Mouse (Mus musculus): ENCODE results near the gene Arpc5l.
A peak's percentile ranks its signal among the peaks of the same experiment; 100 is the strongest.
"Not testable (repeated sequence)": the region's sequence is repeated elsewhere in the genome, so short reads cannot be mapped to it uniquely, and the experiment has no call there.

Gene Arpc5l

DNA sequence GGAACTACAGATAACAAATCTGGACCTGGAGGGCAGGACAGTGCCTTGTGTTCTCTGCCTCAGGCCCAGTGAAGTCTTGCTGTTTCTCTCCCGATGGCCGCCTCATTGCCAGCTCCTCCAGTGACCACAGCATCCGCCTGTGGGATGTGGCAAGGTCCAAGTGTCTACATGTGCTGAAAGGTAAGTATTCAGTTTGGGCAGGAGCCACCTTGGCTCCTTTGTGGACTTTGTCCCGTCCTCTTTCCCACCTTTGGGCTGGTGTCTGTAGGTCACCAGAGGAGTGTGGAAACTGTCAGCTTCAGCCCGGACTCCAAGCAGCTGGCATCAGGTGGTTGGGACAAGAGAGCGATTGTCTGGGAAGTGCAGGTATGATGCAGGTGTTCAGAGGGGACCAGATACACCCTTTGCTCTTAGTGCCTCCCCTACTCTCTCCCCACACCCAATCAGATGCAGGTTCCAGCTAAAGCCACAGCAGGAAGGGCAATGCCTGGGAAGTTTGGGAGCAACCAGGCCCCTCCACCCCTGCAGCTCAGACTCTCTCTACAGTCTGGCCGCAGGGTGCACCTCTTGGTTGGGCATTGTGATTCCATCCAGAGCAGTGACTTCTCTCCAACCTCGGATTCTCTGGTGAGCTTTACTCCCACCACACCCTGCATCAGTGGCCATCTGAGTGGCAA lies 5.1 kb upstream of the Arpc5l start:
- DNase-seq (ENCODE audit: low spot score), result no peak

DNA sequence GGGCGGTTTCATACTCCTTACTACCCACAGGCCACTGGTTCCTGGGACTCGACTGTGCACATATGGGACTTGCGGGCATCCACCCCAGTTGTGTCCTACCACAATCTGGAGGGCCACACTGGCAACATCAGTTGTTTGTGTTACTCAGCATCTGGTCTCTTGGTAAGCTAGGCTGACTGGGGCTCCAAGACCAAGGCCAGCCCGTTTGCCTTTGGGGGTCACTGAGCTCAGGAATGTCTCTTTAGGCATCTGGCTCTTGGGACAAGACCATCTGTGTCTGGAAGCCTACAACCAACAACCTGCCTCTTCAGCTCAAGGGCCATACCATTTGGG lies 4.6 kb upstream of the Arpc5l start:
- DNase-seq (ENCODE audit: low spot score), result no peak

DNA sequence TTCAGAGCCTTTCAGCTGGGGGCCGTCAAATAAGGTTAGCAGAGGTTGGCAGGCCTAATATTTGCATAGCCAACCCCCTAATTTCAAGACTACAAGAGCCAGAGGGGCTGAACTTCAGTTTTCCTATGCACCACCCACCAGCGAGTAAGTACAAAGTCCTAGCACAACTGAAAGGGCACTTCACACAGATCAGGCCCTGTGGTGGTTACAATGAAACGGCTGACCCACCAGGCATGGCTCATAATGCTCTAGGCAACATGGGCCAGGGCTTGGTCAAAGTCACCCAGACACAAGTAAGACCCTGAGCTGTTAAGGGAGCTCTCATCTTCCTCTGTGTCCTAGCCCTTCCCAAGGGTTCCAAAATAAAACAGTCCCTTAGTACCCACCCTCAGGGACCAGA lies 3.3 kb upstream of the Arpc5l start:
- DNase-seq (ENCODE audit: low spot score), result no peak

DNA sequence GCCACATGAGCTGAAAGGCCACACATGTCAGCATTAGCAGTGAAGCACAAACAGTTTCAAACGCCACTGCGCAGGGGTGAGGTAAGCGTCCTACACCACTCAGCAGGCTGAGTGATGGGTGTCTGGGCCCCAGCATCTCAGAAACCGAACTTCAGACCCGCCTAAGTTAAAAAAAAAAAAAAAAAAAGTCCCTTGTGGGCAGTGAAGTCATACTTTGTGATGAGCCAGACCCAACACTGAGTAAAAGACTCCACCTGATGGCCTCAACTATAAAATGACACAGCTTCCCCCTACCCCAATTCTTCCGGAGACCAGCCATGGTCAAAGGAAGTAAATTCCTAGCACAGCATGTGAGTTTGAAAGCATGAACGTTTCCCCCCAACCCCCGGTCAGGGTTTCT lies 2.0 kb upstream of the Arpc5l start:
- no peak for DNase-seq (ENCODE audit: low spot score)

DNA sequence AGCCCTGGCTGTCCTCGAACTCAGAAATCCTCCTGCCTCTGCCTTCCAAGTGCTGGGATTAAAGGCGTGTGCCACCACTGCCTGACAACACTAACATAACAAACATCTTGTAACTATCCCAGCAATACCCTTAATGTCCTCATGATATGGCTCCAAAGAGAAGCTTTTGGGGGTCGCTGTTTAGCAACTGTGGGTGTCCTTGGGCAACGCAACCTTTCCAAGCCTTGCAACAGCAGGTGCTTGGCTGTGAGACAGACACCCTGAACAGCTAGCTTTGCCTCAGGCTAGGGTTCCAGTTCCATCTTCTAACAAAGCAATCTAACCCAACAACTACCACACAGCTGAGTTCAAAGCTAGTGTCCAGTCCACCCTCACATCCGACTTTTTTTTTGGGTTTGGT lies 1.6 kb upstream of the Arpc5l start:
- DNase-seq (ENCODE audit: low spot score), result no peak

DNA sequence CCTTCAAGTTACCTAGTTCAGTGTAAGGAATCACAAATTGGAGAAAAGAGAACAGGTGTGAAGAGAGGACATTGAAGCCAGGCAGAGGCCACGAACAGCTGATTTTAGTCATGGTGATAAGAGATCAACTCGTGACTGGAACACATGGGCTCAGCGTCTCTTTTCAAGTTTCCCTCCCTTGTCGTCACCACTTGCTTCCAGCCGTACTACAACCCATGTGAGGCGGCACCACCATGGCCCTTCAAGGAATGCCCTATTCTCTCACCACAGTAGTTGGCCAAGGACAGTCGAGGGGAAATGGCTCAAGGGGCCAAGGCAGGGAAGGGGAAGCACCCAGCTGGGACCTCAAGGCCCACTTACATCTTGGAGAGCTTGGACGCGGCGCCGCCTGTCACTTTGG lies 776 bp upstream of the Arpc5l start:
- peak; percentile 38 for DNase-seq (ENCODE audit: low spot score)

DNA sequence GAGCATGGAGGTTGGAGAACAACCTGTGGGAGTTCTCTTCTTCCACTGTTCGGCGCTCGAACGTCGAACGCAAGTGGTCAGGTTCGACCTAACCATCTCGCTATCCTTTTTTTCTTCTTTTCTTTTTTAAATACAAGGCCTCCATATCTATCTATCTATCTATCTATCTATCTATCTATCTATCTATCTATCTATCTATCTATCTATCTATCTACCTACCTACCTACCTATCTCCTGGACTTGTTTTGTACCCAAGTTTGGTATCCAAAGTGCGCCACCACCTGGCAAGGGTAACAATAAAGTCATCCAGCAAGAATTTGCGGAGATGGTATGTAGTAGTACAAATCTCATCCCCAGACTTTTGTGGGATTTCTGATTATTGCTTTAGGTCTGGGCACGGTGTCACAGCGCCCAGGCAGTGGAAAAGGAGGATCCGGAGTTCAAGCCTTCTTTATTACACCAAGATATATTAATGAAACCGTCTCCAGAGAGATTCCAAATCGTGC lies 479 bp downstream of the Arpc5l start, which contains the start of gene Rpl35:
Rpl35 (minus strand) TSS at position 51 of the 506 bp plus-strand sequence.
- DNase-seq (ENCODE audit: low spot score), result peak; percentile 67

DNA sequence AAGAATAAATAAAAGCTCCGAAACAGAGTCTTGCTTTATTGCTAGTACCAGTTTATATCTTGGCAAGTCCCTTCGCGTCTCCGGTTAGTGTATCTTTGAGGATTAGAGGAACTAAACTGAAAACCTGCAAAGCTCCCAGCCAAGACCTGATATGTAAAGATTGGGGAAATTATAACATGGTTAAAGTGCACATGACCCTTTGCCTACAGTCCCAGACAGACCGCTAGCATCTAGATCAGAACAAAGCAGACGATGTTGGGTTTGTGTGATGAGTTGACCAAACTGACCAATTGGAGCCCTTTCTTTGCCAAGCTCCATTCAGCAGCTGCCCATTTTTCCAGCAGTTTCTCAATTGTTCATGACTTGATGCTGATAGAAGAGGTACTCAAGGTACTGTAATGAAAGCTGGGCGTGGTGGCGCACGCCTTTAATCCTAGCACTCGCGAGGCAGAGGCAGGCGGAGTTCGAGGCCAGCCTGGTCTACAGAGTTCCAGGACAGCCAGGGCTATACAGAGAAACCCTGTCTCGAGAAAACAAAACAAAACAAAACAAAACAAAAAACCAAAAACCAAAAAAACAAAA lies 1.1 kb downstream of the Arpc5l start:
- DNase-seq (ENCODE audit: low spot score), result no peak

DNA sequence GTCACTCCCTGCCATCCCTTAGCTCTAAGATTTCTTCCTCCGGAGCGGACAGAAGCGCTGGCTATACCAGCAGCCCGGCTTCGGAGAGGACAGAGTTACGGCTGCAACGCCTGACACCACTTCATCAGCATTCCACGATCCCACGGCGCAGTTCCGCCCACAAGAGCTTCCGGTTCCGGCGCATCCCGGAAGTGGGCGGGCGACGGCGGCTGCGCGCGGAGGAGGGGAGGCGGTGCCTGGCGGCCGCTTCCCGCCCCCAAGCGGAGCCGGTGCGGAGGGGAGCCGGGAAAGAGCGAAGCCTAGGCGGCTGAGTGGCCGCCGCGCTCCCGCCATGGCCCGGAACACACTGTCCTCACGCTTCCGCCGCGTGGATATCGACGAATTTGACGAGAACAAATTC lies 2.7 kb downstream of the Arpc5l start:
- peak; percentile 95 for DNase-seq (ENCODE audit: low spot score)

DNA sequence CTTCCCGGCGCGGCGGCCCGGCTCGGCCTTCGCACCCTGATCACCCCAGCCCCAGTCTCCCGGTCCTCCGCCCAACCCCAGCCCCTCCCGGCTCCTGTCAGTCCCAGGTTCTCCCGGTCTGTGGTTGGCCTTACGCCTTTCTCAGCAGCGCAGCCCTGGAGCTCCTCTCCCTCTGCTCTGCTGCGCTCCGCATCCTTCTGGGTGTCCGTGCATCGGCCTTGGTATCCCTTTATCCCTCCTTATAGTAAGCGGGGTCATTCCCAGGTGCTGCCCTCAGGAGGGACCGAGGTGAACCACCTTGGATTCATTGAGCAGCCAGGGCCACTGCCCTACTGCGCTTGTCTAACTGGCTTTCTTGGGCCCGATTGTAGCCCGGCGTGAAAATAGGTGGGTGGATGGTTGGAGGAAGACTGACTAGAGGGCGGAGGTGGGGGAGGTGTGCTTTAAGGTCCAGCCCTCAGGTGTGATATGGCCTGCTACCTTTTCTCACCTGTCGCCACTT lies 3.3 kb downstream of the Arpc5l start:
- DNase-seq (ENCODE audit: low spot score), result no peak

DNA sequence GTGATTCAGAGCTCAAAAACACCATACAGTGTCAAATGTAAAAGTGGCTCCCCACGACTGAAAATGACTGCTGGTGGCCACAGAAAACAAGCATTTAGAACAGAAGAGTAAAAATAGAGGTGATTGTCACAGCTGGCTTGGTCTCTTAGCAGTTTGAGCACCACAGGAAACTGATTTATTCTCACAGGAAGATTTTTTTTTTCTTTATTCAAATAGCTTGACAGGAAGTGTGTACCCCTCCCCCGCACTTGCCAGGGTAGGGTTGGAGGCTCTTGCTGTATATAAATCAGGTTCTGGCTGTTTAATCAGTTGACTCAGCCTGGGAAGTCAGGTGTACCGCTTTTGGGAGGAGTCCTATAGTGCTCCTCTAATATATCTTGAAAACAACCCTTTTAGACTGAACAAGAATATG lies 3.8 kb downstream of the Arpc5l start:
- DNase-seq (ENCODE audit: low spot score), result peak; percentile 45

DNA sequence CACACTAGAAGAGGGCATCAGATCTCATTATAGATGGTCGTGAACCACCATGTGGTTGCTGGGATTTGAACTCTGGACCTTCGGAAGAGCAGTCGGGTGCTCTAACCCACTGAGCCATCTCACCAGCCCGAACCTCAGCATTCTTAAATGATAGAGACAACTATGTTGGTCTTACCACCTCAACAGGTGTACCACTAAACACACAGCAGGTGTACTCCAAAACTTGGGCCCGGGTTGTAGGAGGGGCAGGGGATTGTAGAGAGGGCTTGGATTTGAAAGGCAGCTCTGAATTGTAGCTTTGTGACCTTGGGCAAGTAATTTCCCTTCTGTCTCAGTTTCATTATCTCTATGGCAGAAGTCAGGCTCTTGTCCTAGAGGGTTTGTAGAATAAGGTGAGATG lies 5.0 kb downstream of the Arpc5l start:
- not testable (repeated sequence) for DNase-seq (ENCODE audit: low spot score)

DNA sequence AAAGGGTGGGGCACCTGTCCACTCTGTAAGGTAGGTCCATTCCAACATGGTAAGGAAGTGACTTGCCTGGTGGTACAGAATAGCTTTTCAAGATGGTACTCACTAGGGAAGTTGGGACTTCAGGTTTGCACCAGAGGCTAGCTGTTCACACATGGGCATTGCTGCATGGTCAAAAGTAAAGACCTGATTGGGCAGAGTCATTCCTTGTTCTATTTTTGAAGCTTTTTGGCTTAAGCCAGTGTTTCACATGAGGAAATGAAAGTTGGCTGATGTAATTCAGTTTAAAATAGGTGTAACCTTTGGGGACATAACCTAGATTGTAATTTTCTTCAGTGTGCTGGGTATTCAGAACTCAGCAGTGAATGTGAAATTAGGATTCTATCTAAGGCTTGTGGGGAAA lies 6.1 kb downstream of the Arpc5l start:
- DNase-seq (ENCODE audit: low spot score), result no peak

DNA sequence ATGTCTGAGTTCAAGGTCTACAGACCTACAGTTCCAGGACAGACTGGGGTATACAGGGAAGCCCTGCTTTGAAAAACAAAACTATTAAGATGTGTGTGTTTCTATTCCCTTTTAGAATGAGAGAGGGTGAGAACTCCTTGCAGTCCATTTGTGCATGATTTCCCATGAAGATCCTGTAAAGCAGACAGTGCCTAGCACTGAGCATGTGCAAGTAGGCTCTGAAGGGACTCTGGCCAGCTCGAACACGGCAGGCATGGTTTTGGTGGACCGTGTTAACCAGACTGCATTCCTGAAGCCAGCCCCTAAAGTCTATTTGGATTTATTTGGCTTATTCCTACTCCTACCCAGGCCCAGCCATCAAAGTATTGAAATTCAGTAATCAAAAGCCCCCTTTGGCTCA lies 6.8 kb downstream of the Arpc5l start:
- no peak for DNase-seq (ENCODE audit: low spot score)

DNA sequence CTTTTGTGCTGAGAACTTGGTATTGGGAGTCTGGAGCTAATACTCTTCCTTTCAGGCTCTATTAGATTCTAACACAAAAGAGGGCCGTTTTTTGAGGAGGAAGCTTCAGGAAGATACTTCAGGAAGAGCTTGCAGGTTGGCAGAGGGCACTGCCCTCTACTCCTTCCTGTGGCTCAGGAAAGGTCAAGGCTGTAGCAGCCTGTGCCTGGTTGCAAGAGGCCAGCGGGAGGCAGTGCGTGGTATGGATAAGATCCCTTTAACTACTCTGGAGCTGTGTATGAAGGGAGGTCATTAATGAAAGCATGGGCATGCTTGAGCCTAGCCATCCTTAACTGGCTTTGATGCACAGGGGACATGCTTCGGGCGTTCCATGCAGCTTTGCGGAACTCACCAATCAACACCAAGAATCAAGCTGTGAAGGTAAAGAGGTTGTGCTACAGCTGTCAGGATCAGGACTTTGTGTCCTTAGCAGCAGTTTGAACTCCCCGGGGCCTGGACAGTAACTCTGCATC lies 7.7 kb downstream of the Arpc5l start:
- no peak for DNase-seq (ENCODE audit: low spot score)

DNA sequence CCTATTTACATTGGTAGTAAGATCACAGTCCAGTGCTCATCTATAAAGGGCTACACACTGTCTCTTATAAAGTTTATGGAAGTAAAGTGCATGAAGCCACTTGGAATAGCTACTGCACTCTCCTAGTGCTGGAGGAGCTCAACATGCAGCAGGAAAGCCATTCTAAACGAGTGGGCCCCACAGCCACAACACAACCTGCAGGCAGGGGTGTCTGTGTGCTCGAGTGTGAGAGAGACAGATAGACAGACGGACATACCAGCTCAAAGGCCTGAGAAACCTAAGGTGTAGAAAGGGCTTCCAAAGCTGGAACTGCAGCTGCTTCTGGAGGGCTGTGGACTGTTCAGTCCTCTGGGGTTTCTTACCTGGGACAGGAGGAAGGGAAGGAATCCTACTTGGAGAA lies 11.4 kb downstream of the Arpc5l start:
- DNase-seq (ENCODE audit: low spot score), result no peak

DNA sequence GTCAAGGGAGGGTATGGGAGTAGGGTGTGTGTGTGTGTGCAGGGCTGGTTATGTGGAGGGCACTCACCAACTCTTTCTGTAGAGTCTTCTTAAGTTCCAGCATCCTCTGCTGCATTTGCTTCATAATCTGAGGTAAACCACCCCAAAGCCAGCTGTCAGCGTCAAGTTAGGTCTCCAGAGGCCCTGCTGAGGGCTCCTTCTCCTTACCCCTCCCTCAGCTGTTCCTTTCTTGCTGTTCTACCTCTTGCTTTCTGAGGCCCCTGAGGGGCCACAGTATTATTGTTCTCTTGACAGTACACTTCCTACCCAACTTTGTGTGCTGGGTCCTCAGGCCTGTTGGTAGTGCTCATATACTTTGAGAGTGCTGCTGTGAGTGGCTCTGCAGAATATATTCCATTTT lies 14.9 kb downstream of the Arpc5l start:
- DNase-seq (ENCODE audit: low spot score), result no peak

DNA sequence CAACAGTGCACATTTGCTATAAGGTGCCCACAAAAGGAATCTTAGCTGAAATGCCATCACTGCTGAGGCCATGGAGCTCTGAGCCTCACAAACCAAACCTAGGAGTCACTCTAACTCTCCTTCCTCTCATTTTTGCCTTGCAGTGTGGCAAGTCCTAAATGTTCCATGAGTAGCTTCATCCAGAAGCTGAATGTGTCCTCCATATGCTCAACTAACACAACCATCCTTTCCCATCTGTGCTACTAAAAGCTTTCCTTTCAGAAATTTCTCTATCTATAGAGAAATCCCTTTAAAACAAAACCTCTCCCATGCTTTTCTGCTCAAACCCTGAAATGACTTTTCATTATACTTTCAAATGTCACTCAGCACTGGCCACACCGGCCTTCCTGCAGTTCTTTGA lies 26.5 kb downstream of the Arpc5l start:
- no peak for DNase-seq (ENCODE audit: low spot score)

DNA sequence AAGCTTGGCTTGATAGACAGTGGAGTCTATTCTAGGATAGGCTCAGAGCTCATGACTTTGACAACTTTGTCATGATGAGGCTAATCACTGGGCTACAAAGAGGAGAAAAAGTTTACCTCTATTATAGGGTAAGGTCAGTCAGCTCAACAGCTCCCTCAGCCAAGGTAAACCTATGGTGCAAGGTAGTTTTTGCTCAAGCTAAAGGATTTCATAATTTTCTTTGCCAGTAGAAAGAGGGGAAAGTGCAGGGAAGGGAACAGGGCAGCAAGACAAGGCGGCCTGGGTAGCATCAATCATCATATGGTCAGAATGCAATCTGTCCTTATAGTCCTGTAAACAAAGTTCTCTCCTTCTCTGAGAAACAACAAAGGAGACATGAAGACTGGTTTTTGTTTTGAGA lies 35.1 kb downstream of the Arpc5l start:
- no peak for DNase-seq (ENCODE audit: low spot score)

DNA sequence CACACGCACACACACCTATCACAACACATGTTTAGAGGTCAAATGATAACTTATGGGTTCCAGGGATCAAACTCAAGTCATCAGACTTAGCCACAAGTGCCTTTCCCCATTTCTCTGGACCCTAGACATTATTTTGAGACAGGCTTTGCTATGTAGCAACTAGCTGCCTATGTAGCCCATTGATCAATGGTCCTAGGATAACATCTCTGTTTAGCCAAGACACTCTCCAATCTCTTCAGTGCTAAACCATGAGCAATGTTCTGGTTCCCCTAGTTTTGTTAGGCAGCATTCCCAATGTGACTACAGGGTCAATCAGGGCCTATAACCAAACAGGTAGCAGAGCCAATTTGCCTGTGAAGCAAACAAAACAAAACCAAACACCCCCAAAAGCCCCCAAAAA lies 43.4 kb downstream of the Arpc5l start:
- DNase-seq (ENCODE audit: low spot score), result no peak

DNA sequence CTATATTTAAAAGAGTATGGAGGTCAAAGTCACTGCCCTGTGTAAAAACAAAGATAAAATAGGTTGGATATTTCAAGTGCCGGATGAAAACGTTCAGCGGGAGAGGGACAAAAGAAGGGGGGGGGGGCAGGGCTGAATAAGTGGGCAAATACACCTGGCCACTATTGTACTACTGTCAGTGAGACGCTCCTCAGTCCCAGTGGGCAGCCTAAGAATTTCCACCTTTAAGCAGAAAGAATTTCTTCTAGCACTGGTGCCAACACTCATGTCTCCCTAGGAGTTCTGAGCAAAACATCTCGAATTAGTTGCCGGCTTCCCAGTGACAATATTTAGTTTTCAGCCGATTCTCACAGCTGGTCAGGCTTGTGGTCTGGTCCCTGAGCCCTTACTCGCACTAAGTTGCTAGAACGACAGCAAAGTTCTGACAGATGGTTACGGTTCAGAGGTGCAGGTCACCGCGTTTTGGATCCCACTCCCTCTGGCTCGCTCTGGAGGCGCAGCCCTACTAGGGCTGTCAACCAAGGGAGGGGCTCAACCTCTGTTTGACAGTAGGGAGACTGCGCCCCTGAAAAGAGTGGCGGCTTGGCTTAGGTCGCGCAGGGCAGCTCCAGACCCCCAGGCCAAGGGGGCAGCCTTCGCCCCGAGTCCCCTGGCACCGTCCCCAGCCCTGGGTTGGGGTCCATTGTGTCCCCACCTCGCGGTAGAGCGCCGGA lies 59.7 kb downstream of the Arpc5l start:
- peak; percentile 35 for DNase-seq (ENCODE audit: low spot score)
